Mouse (Mus musculus): ENCODE measurements around the gene Olfr51. TPM values are rescaled to one million over a fixed set of nuclear protein-coding genes. Genes with fewer than 3 reads are reported as not detected.

The Olfr51 gene
- total RNA-seq, 4 experiments from 2014 or later, result not detected

Other genes with a start within 250 kb of the Olfr51 start
- 10 to 100 TPM; 40.4 to 57.6 (median 45.3) TPM for gene Zfp354c, start 175.9 kb upstream of the Olfr51 start, total RNA-seq (2022)
- gene Zfp879, start 162.0 kb upstream of the Olfr51 start, total RNA-seq (2022), result 1 to 10 TPM; 3.0 to 3.5 (median 3.2) TPM
- not detected for gene Grm6, start 152.9 kb upstream of the Olfr51 start, total RNA-seq (2022)
- 1 to 10 TPM; 5.2 to 8.0 (median 5.9) TPM for gene Zfp454, start 115.9 kb upstream of the Olfr51 start, total RNA-seq (2022)
- gene Zfp2, start 87.4 kb upstream of the Olfr51 start, total RNA-seq (2022), result 10 to 100 TPM; 24.2 to 28.2 (median 25.6) TPM
- 1 to 10 TPM; 6.1 to 7.0 (median 6.4) TPM for gene Zfp354b, start 72.0 kb upstream of the Olfr51 start, total RNA-seq (2022)
- not detected for gene 4933414I15Rik, start 59.8 kb upstream of the Olfr51 start, total RNA-seq (2022)
- gene Prop1, start 49.8 kb upstream of the Olfr51 start, total RNA-seq (2022), result not detected
- not detected for gene Olfr1378, start 37.1 kb upstream of the Olfr51 start, total RNA-seq (2022)
- gene Olfr1377, start 21.6 kb upstream of the Olfr51 start, total RNA-seq (2022), result not detected
- not detected for gene Olfr54, start 10.6 kb downstream of the Olfr51 start, total RNA-seq (2022)
- gene Olfr1375, start 44.5 kb downstream of the Olfr51 start, total RNA-seq (2022), result not detected
- gene Zfp354a, start 55.7 kb downstream of the Olfr51 start, total RNA-seq (2022), result 1 to 10 TPM; 9.1 to 9.7 (median 9.2) TPM
- not detected for gene Gm12569, start 216.9 kb downstream of the Olfr51 start, total RNA-seq (2022)